Mouse (Mus musculus) intestine, embryonic 15.5 days (tissue): ENCODE results near the gene Tspo2. TPM values are rescaled to one million over a fixed set of nuclear protein-coding genes. Genes with fewer than 3 reads are reported as not detected.

Experiments
- polyA plus RNA-seq: library from polyadenylated mRNA; unstranded; fragments of >200 nt; fragmentation: Nextera tagmentation; extraction: Ambion mirVana; gene quantifications from 2 replicates; pipeline ENCODE4 v1.2.1, GENCODE M21; 2015

The Tspo2 gene
- polyA plus RNA-seq, 1 experiment from 2014 or later: 3.5 TPM

Other genes starting within 250 kb of the Tspo2 start
- gene Trem1, start 218.8 kb downstream of the Tspo2 start, polyA plus RNA-seq: 0.24 and 0.37 TPM in 2 replicates
- gene Trem3, start 203.7 kb downstream of the Tspo2 start, polyA plus RNA-seq: 0.19 and 0.23 TPM in 2 replicates
- 2.4 and 3.3 TPM in 2 replicates for gene Treml4, start 187.2 kb downstream of the Tspo2 start, polyA plus RNA-seq
- 0.24 and 0.37 TPM in 2 replicates for gene Treml2, start 152.0 kb downstream of the Tspo2 start, polyA plus RNA-seq
- gene B430306N03Rik, start 135.4 kb downstream of the Tspo2 start, polyA plus RNA-seq: 0.28 and 0.45 TPM in 2 replicates
- gene Trem2, start 105.1 kb downstream of the Tspo2 start, polyA plus RNA-seq: 4.2 and 4.7 TPM in 2 replicates
- 0.44 and 0.68 TPM in 2 replicates for gene Treml1, start 91.6 kb downstream of the Tspo2 start, polyA plus RNA-seq
- gene Nfya, start 41.6 kb downstream of the Tspo2 start, polyA plus RNA-seq: 11.2 and 12.5 TPM in 2 replicates
- 72.8 and 73.2 TPM in 2 replicates for gene Oard1, start 41.5 kb downstream of the Tspo2 start, polyA plus RNA-seq
- 3.8 and 4.1 TPM in 2 replicates for gene Apobec2, start 18.6 kb downstream of the Tspo2 start, polyA plus RNA-seq
- gene Unc5cl, start 3.4 kb upstream of the Tspo2 start, polyA plus RNA-seq: 36.3 and 38.9 TPM in 2 replicates